19 mouse cellular contexts compared by ENCODE assay signal in genomic region chr10:66904552-66905367, GRCm38 (mm10).
A peak's percentile ranks its signal among the peaks of the same experiment; 100 is the strongest.
DNase-seq lines count a peak whose midpoint lies in the region; TF ChIP-seq lines count a peak whose summit lies in the region.
"Had no signal": no experiment of that assay in that cellular context is flagged by ENCODE, and none has a peak within 500 bp of the region (broad histone marks: within the 10 kb centered on the region; RNA-seq: fewer than 3 reads in every experiment).

No protein-coding gene starts in this region.

- H3K27ac ChIP-seq in embryonic fibroblast, embryonic 13.5 days (ENCODE audit: insufficient read depth, low read length), result peak overlapping the region; percentile 27; the same call in 1 of the 2 replicates
- H3K27ac ChIP-seq: forebrain, embryonic 12.5 days; liver, embryonic 12.5 days had no signal

- no peaks in the 10 kb centered on the region; the same call in 1 of the 2 replicates for H3K4me1 ChIP-seq in lung, adult 2 months (ENCODE audit: control insufficient read depth, insufficient read depth, low read length)
- H3K4me1 ChIP-seq in embryonic fibroblast, embryonic 13.5 days (ENCODE audit: control insufficient read depth, insufficient read depth, low read length), result peaks cover 8% of the 10 kb centered on the region

- no peak overlapping the region for H3K4me3 ChIP-seq in lung, adult 2 months (replicated peaks; ENCODE audit: extremely low read depth, low read depth, low read length)
- no peak overlapping the region for H3K4me3 ChIP-seq in embryonic fibroblast, embryonic 13.5 days (ENCODE audit: insufficient read depth, low read length)
- H3K4me3 ChIP-seq: forebrain, embryonic 12.5 days; liver, embryonic 12.5 days had no signal

- peak; percentile 30 for DNase-seq in lung, postnatal 36 days
- DNase-seq in lung, adult 2 months, result no peak
- peak; percentile 84 for DNase-seq in Muller cell, postnatal 12 days (ENCODE audit: inconsistent ontology term)
- DNase-seq in adipocyte (ENCODE audit: low spot score), result no peak
- DNase-seq in gastrocnemius, postnatal 14 days, result no peak
- no peak for DNase-seq in thymus, postnatal 14 days
- DNase-seq: adrenal gland, postnatal 10 days; cerebellum, adult 11 months; cerebellum, postnatal 14 days; embryo, embryonic 11 days; heart, postnatal 10 days; kidney, adult 2 months; kidney, postnatal 14 days; lung, embryonic 14.5 days; lung, postnatal 4 days; retina, postnatal 1 day had no signal

- 67% methylated on average over 10 of the region's 10 CpGs for WGBS in lung, adult 2 months

- intact Hi-C loops in gastrocnemius, postnatal 14 days (cut with DNase I; ENCODE audit: low total_unique reads), result loop anchor here (10.0 kb wide), 1 partner anchor 400 kb away; no protein-coding TSS in a partner anchor

- TF ChIP-seq CTCF in lung, adult 2 months (IDR thresholded peaks at IDR 0.05; ENCODE audit: insufficient read depth, low read length), result no peak
- TF ChIP-seq CTCF in embryonic fibroblast, embryonic 13.5 days (IDR thresholded peaks at IDR 0.05; ENCODE audit: borderline replicate concordance, insufficient read depth, low read length), result no peak

- no peak for TF ChIP-seq POLR2A in lung, adult 2 months (IDR thresholded peaks at IDR 0.05; ENCODE audit: borderline replicate concordance, extremely low read depth, low read depth, low read length)
- no peak for TF ChIP-seq POLR2A in embryonic fibroblast, embryonic 13.5 days (IDR thresholded peaks at IDR 0.05; ENCODE audit: low read depth, low read length)

Comparison
In these comparisons a context has a peak if more than half of its experiments do, and no peak if none do; other contexts are left out.
1. DNase-seq: peak in lung, postnatal 36 days (single experiment) and Muller cell, postnatal 12 days (single experiment); none in lung, adult 2 months (single experiment), adipocyte (single experiment), gastrocnemius, postnatal 14 days (single experiment) and thymus, postnatal 14 days (single experiment).